Mouse (Mus musculus): ENCODE measurements around the gene Rln1. TPM values are rescaled to one million over a fixed set of nuclear protein-coding genes. Genes with fewer than 3 reads are reported as not detected.

Gene Rln1
- polyA plus RNA-seq, 1 experiment, result not detected

- H3K27ac ChIP-seq (replicated peaks; ENCODE audit: low read depth, low read length), result peak within 1 kb of the TSS; percentile 93
- peaks cover 6% of the 10 kb centered on the region; the same call in 1 of the 2 replicates for H3K4me1 ChIP-seq (ENCODE audit: control insufficient read depth, insufficient read depth, insufficient read length, low read length)
- peak within 1 kb of the TSS; percentile 86 for H3K4me3 ChIP-seq (ENCODE audit: insufficient read depth, low read depth, low read length)
Observed at GRCm38 (mm10) chr19:29366969-29367622, 32.6 kb upstream of the Rln1 start, which contains the start of the genes Plgrkt and Cd274. TSS of gene Plgrkt (minus strand) at chr19:29367390. TSS of gene Cd274 (plus strand) at chr19:29367455.

DNA sequence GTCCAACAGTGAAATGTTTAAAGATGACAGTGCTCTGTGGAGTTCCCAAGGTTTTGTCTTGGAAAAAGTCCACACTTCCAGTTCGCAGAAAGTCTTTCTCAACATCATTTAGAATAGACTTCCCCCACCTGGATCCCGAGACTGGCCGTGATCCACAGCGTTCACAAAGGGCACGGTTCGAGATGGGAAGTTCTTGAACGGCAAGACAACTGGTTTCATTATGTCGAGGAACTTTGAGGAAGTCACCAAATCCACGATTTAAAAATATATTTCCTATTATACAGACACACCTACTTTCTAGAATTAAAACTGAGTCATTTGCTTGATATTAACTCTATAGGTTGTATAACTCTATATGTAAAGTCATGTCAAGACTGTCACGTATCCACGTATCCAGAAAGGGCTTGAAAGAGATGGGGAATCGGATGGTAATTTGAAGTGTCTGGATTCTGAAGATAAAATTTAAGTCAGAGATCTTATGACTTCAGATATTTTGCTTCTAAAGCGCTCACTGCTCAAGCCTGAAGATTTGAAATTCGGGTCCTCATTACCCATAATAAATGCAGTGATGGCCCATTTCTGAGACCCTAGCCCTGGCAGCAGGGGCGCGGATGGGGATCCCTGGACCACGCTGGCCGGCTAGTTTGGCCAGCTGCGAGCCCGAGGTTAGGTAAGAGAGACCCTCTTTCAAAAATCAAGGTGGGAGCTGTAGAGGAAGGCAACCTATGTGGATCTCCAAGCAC is 31.9 kb upstream of the Rln1 start:
- Histone ChIP-seq H3K4me1 (ENCODE audit: control insufficient read depth, insufficient read depth, insufficient read length, low read length) (peaks cover 5% of the 10 kb centered on the region; the same call in 1 of the 2 replicates), H3K4me3 (ENCODE audit: insufficient read depth, low read depth, low read length) (peak overlapping the region; percentile 86), H3K27ac (replicated peaks; ENCODE audit: low read depth, low read length) (peak overlapping the region; percentile 90)

GRCm38 (mm10) chr19:29365105-29365504 is 30.6 kb upstream of the Rln1 start:
- H3K27ac ChIP-seq (replicated peaks; ENCODE audit: low read depth, low read length), result no peak overlapping the region
- peaks cover 2% of the 10 kb centered on the region; the same call in 1 of the 2 replicates for H3K4me1 ChIP-seq (ENCODE audit: control insufficient read depth, insufficient read depth, insufficient read length, low read length)
- H3K4me3 ChIP-seq (ENCODE audit: insufficient read depth, low read depth, low read length), result no peak overlapping the region

GRCm38 (mm10) chr19:29364076-29364475 is 29.6 kb upstream of the Rln1 start:
- Histone ChIP-seq H3K4me1 (ENCODE audit: control insufficient read depth, insufficient read depth, insufficient read length, low read length) (peaks cover 2% of the 10 kb centered on the region; the same call in 1 of the 2 replicates), H3K4me3 (ENCODE audit: insufficient read depth, low read depth, low read length) (no peak overlapping the region), H3K27ac (replicated peaks; ENCODE audit: low read depth, low read length) (no peak overlapping the region)

DNA sequence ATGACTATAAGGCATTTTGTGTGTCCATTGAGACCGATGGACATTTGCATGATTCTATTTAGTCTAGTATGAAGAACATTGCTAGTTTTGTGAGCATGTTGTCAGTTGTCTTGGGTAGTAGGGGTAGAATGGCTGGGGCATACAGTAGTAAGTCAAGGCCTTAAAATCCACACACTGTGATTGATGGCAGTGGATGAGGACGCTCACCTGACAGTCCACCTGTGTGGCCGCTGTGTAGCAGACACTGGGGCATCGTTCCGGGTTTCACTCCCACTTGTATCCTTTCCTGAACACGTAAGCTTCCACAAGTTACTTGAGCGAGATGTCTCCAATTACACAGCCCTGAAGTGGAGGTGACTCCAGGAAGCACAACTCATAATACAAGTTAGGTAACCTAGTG is 29.1 kb upstream of the Rln1 start:
- Histone ChIP-seq H3K27ac (replicated peaks; ENCODE audit: low read depth, low read length) (no peak overlapping the region), H3K4me1 (ENCODE audit: control insufficient read depth, insufficient read depth, insufficient read length, low read length) (peaks cover 2% of the 10 kb centered on the region; the same call in 1 of the 2 replicates), H3K4me3 (ENCODE audit: insufficient read depth, low read depth, low read length) (no peak overlapping the region)

- H3K4me1 ChIP-seq (ENCODE audit: control insufficient read depth, insufficient read depth, insufficient read length, low read length), result 0 out of 2 replicates have a peak, but pooled peaks cover 2% of the 10 kb centered on the region
- no peak overlapping the region for H3K27ac ChIP-seq (replicated peaks; ENCODE audit: low read depth, low read length)
- peak overlapping the region; percentile 74 for H3K4me3 ChIP-seq (ENCODE audit: insufficient read depth, low read depth, low read length)
Observed at GRCm38 (mm10) chr19:29362173-29362930, 27.9 kb upstream of the Rln1 start.

GRCm38 (mm10) chr19:29361468-29362130 is 27.1 kb upstream of the Rln1 start:
- Histone ChIP-seq H3K4me1 (ENCODE audit: control insufficient read depth, insufficient read depth, insufficient read length, low read length) (0 out of 2 replicates have a peak, but pooled peaks cover 2% of the 10 kb centered on the region), H3K27ac (replicated peaks; ENCODE audit: low read depth, low read length) (peak overlapping the region; percentile 44), H3K4me3 (ENCODE audit: insufficient read depth, low read depth, low read length) (peak overlapping the region; percentile 74)

DNA sequence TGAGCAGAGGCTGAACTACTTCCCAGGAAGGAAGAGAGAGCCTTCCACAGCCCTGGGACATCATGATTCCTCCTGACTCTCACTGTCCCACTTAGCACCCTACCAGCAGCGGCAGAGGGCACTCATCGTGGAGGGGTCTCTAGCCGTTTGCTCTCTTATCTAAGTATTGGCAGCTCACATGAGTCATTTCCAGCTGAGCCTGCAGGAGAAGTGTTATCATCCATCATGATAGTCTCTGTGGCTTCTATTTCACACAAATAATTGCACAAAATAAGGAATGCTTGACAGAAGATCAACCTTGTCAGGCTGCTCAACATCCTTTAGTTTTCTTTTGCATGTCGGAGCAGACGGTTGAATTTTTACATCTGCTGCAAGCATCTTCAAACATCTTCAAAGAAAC is 25.8 kb upstream of the Rln1 start:
- Histone ChIP-seq H3K4me3 (ENCODE audit: insufficient read depth, low read depth, low read length) (no peak overlapping the region), H3K27ac (replicated peaks; ENCODE audit: low read depth, low read length) (no peak overlapping the region), H3K4me1 (ENCODE audit: control insufficient read depth, insufficient read depth, insufficient read length, low read length) (no peaks in the 10 kb centered on the region)

- no peak overlapping the region for H3K4me3 ChIP-seq (ENCODE audit: insufficient read depth, low read depth, low read length)
- H3K4me1 ChIP-seq (ENCODE audit: control insufficient read depth, insufficient read depth, insufficient read length, low read length), result no peaks in the 10 kb centered on the region
- H3K27ac ChIP-seq (replicated peaks; ENCODE audit: low read depth, low read length), result no peak overlapping the region
Observed at GRCm38 (mm10) chr19:29356281-29356680, 21.8 kb upstream of the Rln1 start.

DNA sequence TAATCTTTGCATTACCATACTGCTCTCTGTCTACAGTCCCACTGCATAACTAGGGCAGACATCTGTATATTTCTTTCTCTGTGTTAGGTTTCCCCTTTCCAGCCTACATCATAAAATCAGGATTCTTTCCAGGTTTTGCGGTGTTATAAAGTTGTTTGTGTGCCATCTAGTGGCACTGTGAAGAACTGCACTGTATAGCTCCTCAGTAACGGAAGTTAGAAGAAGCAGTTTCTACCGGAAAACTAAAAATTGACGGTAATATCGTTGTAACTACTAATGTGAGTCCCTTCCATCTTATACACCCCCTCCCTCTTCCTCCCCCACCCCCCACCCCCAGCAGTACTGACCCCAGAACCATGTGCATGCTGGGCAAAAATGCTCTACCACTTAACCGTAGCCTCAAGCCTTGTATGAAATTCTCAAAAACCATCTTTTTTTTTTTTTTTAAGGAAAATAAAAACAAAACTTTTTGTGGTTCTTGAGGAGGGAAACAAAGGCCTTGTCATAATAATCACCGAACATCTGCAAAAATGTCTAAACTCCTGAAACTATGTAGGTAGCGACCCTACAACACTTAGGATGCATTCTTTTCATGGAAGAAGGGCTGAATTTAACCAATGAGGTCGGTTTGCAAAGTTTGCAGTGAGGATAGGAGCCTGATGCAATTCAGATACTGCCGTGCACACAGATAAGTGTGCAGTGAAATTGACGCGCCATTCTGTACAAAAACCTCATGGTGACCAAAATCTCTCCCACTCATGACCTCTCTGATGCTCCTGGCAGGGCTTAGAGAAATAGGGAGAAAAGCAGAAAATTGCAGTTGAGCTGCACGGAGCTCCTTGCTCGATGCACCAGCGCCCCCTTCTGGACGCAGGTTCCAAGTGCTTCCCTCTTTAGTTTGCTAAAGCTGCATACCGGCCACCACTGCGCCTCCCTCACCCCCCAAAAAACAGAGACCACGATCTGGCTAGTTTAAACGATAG is 20.7 kb upstream of the Rln1 start:
- Histone ChIP-seq H3K27ac (replicated peaks; ENCODE audit: low read depth, low read length) (no peak overlapping the region), H3K4me3 (ENCODE audit: insufficient read depth, low read depth, low read length) (peak overlapping the region; percentile 43), H3K4me1 (ENCODE audit: control insufficient read depth, insufficient read depth, insufficient read length, low read length) (no peaks in the 10 kb centered on the region)

- Histone ChIP-seq H3K27ac (replicated peaks; ENCODE audit: low read depth, low read length) (no peak overlapping the region), H3K4me1 (ENCODE audit: control insufficient read depth, insufficient read depth, insufficient read length, low read length) (no peaks in the 10 kb centered on the region)
Observed at GRCm38 (mm10) chr19:29350991-29351390, 16.5 kb upstream of the Rln1 start.

GRCm38 (mm10) chr19:29345636-29346035 is 11.2 kb upstream of the Rln1 start:
- Histone ChIP-seq H3K4me1 (ENCODE audit: control insufficient read depth, insufficient read depth, insufficient read length, low read length) (no peaks in the 10 kb centered on the region), H3K27ac (replicated peaks; ENCODE audit: low read depth, low read length) (no peak overlapping the region), H3K4me3 (ENCODE audit: insufficient read depth, low read depth, low read length) (no peak overlapping the region)

More at GRCm38 (mm10) chr19:29350991-29351390, 16.5 kb upstream of the Rln1 start:
- H3K4me3 ChIP-seq (ENCODE audit: insufficient read depth, low read depth, low read length), result no peak overlapping the region

GRCm38 (mm10) chr19:29344868-29345267 is 10.4 kb upstream of the Rln1 start:
- no peak overlapping the region for H3K27ac ChIP-seq (replicated peaks; ENCODE audit: low read depth, low read length)
- H3K4me1 ChIP-seq (ENCODE audit: control insufficient read depth, insufficient read depth, insufficient read length, low read length), result no peaks in the 10 kb centered on the region
- H3K4me3 ChIP-seq (ENCODE audit: insufficient read depth, low read depth, low read length), result no peak overlapping the region

GRCm38 (mm10) chr19:29342281-29342680 is 7.8 kb upstream of the Rln1 start:
- Histone ChIP-seq H3K27ac (replicated peaks; ENCODE audit: low read depth, low read length) (no peak overlapping the region), H3K4me3 (ENCODE audit: insufficient read depth, low read depth, low read length) (no peak overlapping the region), H3K4me1 (ENCODE audit: control insufficient read depth, insufficient read depth, insufficient read length, low read length) (no peaks in the 10 kb centered on the region)
